Mouse (Mus musculus) right cerebral cortex, postnatal 14 days (tissue): ENCODE results near the gene Nr4a1.
A peak's percentile ranks its signal among the peaks of the same experiment; 100 is the strongest.

Experiments
- DNase-seq: peaks from one replicate; pipeline ENCODE4 v3.0.0; 2022

The Nr4a1 gene

DNA sequence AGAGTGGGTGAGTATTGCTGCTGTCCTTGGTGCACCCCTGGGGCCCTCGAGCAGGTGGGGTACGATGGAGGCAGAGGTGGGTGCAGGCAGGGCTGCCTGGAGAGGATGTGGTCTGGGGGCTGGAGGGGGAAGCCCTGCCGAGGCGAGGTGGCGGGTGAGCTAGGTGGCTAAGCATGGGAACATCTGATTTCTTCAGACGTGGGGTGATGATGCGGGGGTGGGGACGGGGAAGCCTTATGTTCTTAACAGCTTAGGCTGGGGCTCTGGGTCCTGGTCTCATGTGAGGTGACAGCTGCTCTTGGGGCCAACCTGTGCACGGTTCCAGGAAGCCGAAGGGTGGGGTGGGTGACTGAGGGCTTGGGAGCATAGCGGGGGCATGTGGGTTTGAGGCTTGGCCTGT, 4.4 kb downstream of the Nr4a1 start:
- DNase-seq, result no peak

DNA sequence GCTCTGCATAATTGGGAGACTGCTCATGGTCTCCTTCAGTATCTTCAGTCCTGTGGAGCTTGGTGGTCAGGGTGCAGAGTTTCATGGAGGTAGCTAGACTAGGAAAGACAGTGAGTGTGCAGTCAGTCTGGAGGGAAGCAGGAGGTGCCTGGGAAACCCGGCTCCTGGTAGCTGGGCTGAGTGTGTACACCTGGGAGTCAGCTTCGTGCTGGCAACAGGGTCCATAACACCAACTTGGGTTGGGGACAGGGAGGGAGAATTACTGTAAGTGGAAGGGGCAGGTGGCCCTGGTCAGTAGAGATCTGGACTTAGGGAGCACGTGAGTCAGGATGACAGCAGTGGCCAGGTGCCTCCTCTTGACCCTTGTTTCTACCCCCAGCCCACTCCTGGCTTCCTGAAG, 5.9 kb downstream of the Nr4a1 start:
- DNase-seq, result no peak

DNA sequence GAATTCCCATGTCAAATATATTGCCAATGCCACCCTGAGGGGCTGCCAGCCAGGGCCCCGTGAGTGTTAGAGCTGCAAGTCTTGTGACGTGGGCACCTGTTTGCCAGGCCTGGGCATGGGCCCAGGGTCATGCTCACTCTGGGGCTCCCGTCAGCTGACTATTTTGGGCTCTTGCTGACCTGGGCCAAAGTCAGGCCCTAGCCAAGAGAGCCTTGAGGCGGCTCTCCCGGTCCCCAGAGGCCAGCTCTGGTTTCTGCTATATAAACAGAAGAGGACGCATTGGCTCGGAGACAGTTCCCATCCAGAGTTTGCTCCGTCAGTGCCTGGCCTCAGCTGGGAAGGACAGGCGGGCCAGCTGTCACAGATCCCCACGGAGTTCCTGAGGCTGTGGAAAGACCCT, 6.3 kb downstream of the Nr4a1 start:
- no peak for DNase-seq

DNA sequence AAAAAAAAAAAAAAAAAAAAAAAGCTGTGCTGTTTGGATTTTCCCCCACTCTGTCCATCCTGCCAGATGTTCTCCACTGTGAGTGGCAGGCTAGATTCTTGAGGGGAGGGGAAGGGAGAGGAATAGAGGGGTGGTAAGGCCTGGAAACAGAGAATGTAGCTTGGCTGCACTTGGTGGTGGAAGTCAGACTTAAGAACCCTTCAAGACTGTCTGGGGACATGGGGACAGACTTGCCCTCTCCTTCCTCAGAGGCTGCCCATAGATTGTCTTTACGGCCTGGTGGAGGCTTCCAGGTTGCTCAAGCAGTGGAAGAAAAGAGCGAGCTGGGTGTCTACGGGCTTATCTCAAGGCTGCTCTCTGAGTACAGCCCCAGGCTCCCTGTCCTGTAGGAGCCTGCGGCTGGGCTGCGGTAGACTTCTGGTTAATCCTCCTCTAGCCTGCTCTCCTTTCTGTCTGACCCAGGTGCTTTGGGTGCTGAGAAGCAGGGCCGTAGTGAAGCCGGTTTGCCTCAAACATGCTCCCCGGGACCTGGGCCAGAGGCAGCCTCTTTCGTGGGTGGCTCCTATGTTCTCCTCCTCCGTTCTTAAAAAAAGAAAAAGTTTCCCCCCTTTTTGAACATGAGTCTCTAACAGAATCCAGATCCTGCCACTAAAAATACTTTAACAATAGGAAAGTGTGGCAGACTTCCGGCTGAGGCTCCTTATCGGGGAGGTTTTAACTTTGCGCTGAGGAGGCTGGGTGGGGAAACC, 7.0 kb downstream of the Nr4a1 start:
- no peak for DNase-seq

DNA sequence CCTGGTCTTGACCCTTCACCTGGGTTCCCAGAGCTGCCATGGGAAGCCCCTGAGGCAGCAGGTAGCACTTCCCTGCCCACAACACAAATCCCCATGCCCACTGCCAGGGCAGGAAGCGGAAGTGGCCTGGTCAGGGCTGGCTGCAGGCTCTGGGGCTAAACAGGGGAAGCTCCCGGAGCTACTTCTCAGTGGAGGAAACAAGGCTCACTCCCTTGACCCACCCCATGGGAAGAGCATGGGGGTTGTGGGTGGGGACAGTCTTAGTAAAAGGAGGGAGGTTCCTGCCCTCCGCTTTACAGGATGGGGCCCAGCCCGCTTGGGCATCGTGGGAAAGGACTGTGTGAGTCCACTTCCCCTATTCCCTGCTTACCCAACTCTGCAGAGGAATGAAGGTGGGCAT, 8.4 kb downstream of the Nr4a1 start:
- DNase-seq, result no peak

DNA sequence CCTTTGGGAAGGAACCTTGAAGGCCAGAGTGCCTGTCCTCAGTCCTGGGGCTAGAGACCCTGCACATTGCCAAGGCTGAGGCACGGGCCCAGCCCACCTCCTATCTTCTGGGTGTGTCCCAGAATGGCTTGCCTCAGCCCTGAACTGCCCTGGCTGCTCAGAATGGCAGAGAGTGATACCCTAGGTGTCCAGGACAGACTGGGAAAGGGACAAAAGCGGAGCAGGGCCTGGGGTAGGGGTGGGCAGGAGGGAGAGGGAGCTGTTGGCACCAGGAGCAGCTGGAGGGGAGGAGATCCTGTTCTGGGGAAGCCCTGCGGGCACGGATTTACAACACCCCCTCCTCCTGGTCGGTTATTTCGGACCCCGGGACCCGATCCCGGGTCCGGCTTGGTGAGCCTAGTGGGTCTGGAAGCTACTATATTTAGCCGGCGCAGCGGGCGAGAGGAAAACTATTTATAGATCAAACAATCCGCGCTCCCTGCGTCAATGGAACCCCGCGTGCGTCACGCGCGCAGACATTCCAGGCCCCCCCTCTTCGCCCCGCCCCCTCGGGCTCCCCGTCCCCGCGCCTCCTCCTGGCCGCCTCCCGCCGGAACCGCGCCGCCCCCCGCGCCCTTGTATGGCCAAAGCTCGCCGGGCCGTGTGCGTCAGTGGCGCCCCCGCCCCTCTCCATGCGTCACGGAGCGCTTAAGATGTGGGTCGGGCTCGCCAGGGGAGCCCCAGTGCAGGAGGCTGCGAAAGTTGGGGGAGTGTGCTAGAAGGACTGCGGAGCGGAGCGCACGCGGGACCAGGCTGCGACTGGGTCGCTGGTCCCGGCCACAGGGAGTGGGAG, 12.3 kb downstream of the Nr4a1 start:
- DNase-seq, result peak; percentile 95

DNA sequence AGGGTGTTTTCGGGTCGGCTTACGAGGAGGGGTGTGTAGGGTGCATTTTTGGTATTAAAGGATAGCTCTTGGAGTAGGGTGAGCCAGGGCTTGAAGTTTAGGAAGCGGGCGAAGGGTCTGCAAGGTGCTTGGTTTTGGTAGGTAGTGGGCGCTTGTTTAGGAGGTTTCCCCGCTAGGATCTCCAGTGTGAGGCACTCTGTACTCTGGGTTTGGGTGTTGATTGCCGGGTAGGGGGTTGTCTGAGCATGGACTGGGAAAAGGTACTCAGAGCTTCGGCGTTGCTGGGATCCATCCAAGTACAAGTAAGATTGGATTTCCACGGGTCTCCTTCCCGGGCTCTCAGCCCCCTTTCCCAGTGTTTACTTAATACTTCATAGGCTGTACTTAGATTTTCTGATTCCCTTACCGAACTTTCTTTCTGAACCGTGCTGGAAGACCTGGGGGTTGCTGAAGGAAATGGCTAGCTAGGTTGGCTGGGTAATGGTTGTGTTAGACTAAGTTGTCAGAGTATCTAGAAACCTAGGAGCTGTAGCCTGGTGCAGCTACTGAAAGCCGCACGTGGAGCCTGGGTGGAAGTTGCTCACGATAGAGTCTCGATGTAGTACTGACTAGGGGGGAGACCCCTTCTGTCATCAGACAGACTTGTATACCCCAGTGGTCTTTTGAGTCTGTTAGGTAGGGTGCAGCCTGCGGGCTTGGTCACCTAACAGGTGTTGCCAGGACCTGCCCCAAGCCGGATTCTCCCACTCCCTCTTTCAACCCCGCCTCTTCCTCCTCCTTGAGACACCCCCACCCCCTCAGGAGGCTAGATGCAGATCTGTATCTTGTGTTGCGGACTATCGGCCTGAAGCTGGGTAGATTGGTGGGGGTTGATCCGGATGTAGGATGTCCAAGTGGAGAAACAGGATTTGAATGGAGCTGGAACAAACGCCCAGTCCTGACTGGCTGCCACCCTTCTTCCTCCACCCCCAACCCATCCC, 13.3 kb downstream of the Nr4a1 start:
- DNase-seq, result no peak

DNA sequence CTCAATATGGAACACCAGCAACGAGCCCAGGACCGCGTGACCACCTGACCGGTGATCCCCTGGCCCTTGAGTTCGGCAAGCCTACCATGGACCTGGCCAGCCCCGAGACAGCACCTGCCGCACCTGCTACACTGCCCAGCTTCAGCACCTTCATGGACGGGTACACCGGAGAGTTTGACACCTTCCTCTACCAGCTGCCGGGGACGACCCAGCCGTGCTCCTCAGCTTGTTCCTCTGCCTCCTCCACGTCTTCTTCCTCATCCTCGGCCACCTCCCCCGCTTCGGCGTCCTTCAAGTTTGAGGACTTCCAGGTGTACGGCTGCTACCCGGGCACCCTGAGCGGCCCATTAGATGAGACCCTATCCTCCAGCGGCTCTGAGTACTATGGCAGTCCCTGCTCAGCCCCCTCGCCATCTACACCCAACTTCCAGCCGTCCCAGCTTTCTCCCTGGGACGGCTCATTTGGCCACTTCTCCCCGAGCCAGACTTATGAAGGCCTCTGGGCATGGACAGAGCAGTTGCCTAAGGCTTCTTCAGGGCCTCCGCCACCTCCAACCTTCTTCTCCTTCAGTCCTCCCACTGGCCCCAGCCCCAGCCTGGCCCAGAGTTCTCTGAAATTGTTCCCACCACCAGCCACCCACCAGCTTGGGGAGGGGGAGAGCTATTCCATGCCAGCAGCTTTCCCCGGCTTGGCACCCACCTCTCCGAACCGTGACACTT, 16.2 kb downstream of the Nr4a1 start:
- no peak for DNase-seq

DNA sequence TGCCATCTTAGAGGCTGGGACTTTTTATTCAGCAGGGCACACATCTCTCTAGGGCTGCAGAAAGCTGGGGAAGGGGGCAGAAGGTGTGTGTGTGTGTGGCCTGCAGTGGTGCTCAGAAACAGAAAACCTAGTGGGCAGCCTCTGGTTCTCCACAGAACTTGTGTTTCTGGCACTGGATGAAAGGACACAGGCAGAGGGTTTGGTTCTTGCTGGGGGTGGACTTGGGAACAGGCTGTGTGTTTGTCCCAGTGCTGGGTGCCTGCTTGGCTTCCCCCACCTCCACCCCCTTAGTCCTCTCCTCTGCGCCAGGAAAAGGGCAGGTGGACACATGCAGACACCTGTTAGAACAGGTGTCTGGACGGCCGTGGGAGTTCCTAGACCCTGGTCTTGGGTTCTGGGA, 17.0 kb downstream of the Nr4a1 start:
- no peak for DNase-seq

DNA sequence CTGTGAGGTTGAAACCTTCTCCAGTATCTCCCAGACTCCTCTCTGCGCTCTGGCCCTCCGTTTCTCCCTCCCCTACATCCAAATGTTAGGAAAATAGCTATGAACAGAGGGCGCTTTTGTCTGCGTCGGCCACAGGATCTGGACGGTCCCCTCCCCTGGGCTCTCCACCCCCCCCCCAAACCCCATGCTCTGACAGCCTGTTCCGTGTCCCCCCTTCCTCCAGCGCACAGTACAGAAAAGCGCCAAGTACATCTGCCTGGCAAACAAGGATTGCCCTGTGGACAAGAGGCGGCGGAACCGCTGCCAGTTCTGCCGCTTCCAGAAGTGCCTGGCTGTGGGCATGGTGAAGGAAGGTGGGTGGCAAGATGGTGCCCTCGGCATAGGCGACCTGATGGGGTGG, 17.4 kb downstream of the Nr4a1 start:
- DNase-seq, result no peak

DNA sequence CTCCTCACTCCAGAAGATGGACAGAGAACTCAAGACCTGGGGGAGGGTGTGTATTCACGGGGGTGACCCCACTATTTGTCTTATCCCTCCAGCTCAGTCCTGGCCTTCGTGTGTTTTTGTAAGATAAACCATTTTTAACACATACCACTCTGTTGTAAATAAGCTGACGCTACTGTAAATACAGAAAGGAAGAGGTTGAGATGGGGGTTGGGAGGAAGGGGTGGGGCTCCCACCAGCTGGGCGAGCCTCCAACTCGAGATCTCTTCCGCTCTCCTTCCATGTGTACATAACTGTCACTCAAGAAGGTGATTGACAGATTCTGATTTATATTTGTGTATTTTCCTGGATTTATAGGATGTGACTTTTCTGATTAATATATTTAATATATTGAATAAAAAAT, 20.3 kb downstream of the Nr4a1 start:
- no peak for DNase-seq

DNA sequence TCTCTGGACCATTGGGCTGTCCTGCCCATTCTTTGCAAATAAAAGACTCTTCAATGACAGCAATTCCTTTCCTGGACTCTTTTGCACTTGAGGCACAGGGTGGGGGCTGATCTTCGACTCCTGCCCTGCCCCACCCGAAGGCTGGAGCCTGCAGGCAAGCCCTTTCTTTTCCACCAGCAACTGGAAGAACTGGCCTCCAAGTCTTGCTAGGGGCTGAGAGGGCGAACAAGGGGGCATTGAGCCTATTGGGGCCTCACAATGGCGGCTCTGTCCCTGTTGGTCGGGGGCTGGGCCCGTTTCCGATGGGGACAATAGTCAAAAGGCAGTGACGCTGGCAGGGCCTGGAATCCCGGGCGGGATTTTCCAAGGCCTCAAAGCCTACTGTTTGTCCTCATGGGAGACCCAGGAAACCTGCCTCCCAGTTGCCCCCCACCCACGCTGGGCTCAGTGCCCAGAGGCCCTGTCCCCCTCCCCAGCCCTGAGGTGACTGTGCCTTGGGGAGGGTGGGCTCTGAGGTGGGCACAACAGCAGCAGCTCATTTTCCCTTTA, 23.4 kb downstream of the Nr4a1 start:
- DNase-seq, result no peak

DNA sequence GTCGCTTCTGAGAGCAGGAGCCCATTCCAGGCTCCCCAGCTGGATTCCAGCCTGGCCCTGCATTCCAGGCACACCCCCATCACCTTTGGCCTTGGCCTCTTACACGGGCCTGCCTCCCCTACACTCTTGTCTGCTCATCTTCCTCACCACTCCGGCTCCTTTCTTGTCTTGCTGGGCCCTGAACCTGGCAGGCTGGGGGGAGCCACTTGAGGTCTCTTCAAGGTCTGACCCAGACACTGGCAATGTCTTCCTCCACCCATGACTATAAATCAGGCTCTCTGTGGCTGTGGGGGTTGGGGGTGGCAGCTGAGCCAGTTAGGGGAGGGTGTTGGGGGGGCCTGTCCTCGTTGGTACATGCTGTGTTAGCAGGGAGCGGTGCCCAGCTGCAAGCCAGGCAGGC, 24.5 kb downstream of the Nr4a1 start:
- DNase-seq, result no peak

DNA sequence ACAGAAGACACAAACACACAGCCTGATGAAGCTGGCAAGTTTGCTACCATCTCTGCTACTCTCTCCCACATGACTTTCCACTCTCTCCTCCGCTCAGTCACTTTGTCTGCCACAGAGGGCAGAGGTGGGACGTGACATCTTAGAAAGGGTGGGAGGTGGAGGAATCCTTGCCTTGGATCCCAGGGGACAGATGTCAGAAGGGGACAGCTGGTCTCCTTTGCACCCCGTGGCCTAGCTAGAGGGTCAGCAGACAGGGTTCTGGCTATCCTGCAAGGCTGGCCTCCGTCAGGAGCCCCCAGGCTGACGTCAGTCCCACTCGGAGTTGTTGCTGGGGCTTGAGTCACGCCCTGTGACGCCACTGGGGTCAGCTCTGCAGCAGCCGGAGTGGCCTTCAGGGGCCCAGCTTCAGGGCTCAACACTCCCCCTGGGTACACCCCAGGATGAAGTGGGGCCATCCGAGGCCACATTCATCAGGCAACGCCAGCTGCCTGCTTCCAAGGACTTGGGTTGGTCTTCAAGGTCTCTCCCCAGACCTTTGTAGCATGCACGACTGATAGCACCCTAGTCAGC, 25.4 kb downstream of the Nr4a1 start:
- DNase-seq, result no peak

DNA sequence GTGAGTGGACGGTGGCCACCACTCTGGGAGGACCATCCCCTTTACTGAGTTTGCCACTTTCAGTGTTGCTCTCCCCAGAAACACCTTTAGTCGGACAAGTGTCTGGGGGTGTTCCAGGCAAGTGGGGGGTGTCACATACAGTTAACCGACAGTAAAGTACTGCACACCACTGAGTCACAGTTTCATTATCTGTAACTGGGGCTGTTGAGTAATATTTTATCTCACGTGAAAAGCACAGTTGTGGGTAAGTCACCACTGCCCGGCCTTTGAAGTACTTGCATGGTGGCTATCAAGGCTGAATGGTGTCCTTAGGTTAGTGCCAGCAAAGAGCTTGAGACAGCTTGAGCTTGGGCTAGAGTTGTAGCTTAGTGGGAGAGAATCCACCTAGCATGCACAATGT, 28.4 kb downstream of the Nr4a1 start:
- DNase-seq, result no peak

DNA sequence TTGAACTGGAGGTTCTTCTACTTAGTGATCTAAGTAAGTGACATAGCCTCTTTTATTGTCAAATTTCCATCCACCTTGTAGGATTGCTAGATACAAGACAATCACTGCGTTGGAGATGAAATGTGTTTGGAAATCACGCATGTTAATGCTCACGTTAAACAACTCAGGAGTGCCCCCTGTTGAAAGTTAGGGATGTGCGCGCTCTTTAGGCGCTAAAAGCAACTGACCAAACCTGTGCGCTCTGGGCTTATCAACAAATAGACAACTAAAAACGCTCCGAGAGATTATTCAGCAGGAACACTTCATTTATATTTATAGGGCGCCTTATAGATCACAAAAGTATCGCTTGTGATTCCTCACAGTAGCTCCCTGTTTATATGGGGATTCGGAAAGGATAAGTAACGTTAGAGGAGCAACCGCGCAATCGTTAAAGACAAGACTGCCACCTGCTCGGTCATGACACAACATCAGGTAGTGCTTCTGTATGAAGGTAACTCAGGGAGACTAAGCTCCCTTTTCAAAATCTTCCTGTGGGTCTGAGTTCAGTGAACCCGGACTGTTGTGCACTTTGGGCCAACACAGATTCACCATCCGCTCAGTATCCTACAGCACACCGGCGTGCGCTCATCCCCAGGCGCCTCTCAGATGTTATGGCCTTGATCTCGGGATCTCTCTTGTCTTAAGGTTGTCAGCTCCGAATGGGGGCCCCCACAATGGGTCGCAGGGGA, 29.3 kb downstream of the Nr4a1 start:
- DNase-seq, result no peak

DNA sequence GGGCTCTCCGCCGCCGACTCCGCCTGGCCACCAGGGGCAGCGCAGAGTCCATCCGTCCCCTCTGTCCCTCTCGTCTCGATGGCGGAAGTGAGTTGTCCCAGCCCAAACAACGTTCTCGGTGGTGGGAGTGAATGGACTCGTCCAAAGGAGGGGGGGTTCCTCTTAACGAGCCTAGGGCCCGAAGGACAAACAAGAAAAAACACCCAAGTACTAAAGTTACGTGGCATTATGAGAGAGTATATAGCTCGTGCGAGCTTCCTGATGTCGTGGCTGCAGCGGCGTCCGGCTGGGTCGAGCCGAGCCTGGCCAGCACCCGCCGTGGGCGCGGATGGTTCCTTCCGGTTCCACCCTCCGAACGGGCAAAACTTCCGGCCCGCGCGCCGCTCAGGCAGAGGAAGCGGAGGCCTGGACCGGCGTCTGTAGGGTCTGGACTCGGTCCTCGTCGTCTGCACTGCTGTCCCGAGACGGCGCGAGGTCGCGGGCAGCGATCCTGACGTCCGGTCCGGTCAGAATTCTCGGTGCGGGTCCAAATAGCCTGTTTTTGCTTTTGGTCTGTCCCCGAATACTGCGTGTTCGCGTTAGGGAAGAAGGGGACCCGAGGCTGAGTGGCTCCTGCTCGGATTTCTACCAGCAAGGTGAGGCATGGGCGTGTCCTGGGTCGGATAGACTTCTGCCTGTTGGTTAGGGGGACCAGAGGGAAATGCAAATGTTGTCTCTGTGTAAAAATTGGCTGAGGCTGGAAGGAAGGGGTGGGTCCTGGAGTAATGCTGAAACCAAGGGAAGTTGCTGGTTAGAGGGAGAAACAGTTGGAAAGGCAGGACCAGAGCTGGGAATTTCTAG, 30.1 kb downstream of the Nr4a1 start, which contains the start of gene Atg101:
TSS of gene Atg101 (plus strand) at position 362 of the 840 bp plus-strand sequence.
- DNase-seq, result peak; percentile 91

DNA sequence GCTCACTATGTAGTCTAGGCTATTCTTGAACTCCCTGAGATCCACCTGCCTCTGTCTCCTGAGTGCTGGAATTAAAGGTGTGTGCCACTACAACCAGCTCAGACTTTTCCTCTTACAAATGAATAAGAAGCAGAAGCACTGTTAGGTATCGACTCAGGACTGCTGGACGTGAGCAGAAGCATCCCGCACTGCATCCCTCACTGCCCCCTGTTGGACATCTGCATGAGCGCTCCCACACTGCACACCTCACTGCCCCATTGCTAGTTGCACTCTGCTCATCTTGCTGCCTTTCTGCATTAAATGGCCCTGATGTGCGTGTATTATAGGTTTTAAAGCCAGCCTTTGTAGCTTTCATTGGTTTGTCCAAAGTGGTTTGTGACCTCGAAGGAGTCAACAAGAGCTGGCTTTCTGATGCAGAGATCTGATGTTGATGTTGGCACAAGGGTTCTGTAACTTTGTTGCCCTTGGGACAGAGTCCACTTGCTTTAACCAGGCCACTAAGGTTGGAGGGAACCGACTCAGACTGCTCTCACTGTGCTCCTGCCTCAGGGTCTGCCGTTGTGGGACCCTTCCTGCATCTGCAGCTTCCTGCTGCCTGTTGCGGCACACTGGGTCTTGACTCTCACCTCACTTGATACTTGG, 32.2 kb downstream of the Nr4a1 start:
- no peak for DNase-seq

DNA sequence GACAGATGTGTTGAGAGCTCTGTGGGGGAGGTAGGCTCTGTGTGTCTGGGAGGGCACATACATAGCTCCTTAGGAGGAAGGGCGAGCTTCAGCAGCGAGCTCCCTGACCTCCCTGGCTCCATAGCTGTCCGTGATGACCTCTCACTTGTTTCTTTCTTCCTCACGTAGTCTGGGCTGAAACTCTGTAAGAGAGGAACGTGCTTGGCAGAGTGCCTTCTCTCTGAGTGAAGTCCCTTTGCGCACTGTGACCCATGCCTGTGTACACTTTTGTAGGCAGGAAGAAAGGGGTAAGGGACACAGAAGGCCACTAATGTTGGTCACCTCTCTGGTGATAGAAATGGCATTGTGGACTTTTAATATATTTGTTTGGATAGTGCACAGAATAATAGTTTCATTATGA, 33.3 kb downstream of the Nr4a1 start:
- no peak for DNase-seq

DNA sequence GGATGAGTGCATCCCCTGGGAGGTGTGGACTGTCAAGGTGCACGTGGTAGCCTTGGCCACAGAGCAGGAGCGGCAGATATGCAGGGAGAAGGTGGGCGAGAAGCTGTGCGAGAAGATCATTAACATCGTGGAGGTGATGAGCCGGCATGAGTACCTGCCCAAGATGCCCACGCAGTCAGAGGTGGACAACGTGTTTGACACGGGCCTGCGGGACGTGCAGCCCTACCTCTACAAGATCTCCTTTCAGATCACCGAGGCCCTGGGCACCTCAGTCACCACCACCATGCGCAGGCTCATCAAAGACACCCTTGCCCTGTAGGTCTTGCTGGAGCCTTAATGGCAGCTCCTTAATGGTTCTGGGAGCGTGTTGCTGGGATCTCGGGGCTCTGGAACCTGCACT, 36.3 kb downstream of the Nr4a1 start:
- no peak for DNase-seq
